Mouse (Mus musculus) kidney, postnatal 10 days (tissue): Measurements from ENCODE around the gene Coil.
"Not testable (repeated sequence)": the region's sequence is repeated elsewhere in the genome, so short reads cannot be mapped to it uniquely, and the experiment has no call there.

Experiments used
- DNase-seq: peaks from one replicate; pipeline ENCODE4 v3.0.0; 2021; ENCODE audit warnings: mixed read lengths

The Coil gene

GRCm38 (mm10) chr11:88973776-88974701 is 4.0 kb downstream of the Coil start:
- peak; percentile 96 for DNase-seq

DNA sequence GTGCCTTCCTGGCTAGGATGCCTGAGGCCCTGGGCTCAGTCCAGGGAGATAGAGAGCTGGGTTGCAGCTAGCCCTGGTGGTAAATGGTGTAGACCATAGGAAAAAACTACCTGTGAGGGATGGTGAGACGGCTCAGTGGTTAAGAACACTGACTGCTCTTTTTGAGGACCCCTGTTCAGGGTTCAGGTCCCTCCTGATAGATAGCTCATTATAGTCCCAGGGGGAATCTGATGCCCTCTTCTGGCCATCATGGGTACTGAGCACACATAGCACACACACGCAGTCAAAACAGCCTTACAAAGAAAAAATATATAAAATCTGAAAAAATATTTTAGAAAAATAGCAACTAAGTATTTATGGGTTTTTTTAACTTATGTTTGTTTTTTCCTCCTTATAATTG is 6.3 kb downstream of the Coil start:
- DNase-seq = no peak

- no peak for DNase-seq
Observed at GRCm38 (mm10) chr11:88977188-88977587, 7.1 kb downstream of the Coil start.

DNA sequence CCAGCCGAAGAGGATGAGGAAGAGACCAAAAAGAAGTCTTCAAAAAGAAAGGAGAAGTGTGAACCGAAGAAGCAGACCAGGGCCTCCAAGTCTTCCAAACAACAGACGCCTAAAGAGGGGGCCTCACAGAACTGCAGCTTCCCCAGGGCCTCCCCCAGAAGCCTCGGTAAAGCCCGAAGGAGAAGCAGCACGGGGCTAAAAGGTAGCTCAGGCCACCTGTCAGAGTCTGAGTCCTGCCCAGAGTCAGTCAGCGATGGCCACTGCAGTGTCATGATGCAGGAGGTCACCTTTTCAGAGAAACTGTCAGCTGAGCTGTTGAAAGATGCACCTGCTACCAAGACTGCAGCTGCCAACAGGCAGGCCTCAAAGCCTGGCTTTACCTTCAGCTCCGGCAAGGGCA is 11.3 kb downstream of the Coil start:
- DNase-seq = no peak

DNA sequence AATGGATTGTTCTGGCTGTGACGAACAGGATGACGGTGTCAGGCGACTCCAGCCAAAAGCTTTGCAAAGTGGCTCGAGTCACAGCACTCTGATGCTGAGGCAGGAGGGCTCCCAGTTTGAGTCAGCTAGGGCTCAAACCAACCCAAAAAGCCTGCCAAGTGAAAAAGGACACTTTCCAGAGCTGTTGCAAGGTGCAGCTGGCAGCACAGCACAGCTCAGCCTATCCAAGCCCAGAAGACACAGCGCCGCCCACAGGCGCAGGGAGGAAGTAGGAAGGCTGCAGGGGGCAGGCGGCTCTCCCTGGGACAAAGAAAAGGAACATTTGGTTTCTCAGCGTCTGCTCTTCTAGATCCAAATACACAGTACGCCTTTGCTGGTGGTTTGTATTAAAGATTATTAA is 16.6 kb downstream of the Coil start:
- DNase-seq = no peak

GRCm38 (mm10) chr11:88988956-88989355 is 18.9 kb downstream of the Coil start:
- DNase-seq = no peak

DNA sequence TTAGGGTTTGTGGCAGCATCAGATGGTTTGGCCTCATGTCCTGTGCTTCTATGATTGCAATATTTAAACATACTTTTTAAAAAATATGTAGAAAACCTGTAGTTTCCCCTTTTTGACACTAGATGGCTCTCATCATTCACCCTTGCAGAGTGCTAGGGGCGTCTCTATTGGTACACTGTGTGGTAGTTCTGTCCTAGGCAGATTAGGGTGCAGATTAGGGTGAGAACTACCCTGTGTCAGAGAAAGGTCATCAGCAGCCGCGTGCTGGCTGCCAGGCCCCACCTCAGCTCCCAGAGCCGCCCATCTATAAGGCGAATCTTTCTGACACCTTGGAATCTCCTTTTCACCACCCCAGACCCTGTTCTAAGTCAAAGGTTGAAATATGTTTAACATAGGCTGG is 19.5 kb downstream of the Coil start:
- no peak for DNase-seq

GRCm38 (mm10) chr11:88993186-88993585 is 23.1 kb downstream of the Coil start:
- no peak for DNase-seq

- peak; percentile 80 for DNase-seq
Observed at GRCm38 (mm10) chr11:88993625-88994024, 23.6 kb downstream of the Coil start.

GRCm38 (mm10) chr11:88994492-88994891 is 24.4 kb downstream of the Coil start:
- DNase-seq = no peak

DNA sequence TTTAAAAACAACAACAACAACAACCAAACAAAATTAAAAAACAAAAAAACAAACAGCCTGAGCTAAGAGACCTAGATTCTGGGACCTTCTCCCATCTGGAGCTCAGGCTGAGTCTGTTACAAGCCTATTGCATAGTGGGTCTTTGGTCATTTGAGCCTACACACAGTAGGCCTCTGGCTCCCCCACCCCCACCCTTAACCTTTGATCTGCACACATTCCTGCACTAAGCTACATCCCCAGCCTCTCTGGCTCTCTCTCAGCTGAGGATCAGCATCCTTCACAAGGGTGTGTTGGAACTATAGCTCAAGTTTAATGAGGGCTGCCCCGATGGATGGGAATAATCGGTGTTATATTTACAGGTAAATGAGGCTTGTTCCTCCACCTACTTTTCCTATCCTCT is 25.6 kb downstream of the Coil start:
- no peak for DNase-seq

DNA sequence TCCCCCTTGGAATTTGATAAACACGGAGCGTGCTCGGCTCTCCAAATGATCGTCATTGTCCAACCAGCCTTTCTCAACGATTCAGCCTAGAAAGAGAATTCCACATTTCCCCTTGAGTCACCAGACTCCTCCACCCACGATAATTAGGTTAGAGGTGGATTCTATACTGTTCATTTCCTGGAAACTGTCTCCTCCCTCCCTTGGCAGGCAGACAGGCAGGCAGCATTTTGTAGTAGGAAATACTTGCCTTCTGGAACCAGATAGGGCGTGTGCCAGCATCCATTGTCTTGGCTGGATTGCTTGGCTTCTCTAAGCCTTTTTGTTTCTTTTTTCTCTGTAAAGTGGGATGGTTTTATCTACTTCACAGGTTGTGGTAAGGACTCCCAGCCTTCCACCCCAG is 26.4 kb downstream of the Coil start:
- DNase-seq = peak; percentile 42

- not testable (repeated sequence) for DNase-seq
Observed at GRCm38 (mm10) chr11:88997343-88997742, 27.3 kb downstream of the Coil start.

GRCm38 (mm10) chr11:88998406-88998805 is 28.4 kb downstream of the Coil start:
- DNase-seq = no peak

- DNase-seq = peak; percentile 97
Observed at GRCm38 (mm10) chr11:88998974-88999722, 29.1 kb downstream of the Coil start, which contains the start of gene Trim25. Gene Trim25, plus strand, starts transcription at chr11:88999376.

DNA sequence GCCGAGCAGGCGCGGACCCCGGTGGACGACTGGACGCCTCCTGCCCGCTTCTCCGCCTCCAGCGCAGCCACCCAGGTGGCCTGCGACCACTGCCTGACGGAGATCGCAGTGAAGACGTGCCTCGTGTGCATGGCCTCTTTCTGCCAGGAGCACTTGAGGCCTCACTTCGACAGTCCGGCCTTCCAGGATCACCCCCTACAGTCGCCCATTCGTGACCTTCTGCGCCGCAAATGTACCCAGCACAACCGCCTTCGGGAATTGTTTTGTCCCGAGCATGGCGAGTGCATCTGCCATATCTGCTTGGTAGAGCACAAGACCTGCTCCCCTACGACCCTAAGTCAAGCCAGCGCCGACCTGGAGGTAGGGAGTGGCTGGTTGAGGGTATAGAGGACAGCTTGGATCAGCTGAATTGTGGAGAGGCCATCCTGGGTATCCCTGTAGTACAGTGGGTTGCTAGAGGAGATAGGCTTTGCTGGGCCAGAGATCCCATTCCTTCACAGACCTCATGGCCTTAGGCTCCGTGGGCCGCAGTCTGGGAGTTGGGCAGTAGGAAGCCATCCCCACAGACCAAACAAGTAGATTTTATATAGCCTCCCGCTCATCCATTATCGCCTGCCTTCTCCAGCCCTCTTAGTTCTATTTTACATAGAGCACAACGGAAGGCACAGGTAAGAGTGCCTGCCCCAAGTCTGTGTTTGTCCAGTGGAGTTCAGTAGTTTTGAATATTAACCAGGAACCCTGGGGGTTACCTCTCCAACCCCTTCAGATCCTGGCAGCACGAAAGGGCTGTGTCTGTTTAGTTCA is 29.9 kb downstream of the Coil start:
- DNase-seq = peak; percentile 22

DNA sequence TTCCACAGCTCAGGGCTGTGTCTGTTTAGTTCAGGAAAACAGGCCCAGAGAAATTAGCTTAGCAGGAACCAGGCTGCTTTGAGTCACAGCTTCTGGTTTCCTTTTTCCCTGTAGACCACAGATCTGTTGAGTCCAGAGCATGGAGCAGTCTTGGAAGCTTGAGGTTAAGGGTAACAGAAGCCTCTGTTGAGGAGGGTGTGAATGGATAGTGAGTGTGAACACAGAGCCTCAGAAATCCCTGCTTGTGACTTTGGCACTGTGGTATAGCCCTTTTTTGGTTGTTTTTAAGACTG is 30.4 kb downstream of the Coil start:
- no peak for DNase-seq

GRCm38 (mm10) chr11:89001569-89001968 is 31.5 kb downstream of the Coil start:
- DNase-seq = no peak

DNA sequence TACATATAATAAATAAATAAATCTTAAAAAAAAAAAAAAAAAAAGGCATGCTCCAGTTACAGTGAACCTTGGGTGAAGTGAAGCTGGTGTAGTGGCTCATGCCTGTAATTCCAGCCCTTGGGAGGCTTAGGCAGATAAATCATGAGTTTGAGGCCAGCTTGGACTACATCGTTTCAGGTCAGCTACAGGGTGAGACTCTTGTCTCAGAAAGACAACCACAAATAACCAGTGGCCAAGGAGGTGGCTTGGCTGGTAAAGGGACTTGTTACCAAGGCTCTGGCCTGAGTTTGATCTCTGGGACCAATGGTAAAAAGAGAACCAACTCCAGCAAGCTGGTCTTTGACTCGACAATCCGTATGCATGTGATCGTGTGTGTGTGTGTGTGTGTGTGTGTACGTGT is 32.0 kb downstream of the Coil start:
- DNase-seq = no peak

DNA sequence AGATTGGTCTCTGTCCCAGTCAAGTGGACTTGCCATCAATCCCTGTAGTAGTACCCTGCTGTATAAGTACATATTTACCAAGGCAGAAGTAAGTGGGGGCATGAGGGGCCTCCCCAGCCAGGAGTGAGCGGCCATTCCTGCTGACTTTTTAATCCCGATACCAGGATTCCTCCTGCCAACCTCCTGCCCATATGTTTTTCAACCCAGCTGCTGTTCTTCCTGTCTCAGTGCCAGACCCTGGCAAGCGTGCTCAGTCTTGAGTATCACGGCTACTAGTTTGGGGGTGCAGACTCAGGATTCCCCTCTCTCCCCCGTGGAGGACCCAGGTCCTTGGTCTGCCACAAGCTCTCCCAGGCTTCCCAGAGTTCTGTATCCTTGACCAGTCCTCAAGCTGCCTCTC is 32.6 kb downstream of the Coil start:
- no peak for DNase-seq

DNA sequence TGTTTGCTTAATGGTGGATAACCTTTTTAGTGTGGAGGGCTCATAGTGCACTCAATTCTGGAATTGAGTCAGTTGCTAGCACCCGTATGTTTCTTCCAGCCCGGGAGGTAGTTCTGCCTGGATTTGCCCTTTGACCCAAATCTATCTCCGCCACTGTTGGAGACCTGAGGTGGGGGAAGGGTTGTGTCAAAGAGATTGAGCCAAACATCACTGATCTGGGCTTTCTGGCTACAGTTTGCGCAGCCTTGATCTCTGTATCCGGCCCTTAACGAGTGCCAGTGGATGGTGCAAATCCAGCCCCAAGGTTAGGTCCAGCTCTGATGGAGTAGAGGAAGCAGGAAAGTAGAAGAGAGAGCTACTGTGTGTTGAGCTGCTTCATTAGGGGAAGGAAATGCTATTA is 33.0 kb downstream of the Coil start:
- no peak for DNase-seq

DNA sequence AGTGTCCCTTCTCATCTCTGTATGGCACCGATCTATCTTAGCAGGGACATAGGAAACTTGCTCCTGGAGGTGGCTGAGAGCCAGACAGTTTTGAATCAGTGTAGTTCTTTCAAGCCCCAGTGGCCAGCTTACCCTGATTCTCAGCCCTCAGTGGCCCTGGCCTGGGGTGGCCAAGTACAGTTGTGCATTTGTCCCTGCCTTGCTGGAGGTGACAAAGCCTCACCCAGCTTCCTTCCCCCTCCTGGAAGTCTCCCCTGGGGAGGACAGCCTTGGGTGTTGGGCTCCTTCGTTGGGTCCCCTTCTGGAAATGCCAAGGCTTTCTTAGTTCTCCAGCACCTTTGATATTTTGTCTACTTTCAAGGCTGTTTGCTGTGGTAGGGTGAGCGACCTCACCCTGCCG is 33.7 kb downstream of the Coil start:
- DNase-seq = peak; percentile 32

GRCm38 (mm10) chr11:89005473-89005872 is 35.4 kb downstream of the Coil start:
- no peak for DNase-seq
